Mouse (Mus musculus): ENCODE measurements around the gene Zfp428. TPM values are rescaled to one million over a fixed set of nuclear protein-coding genes. Genes with fewer than 3 reads are reported as not detected.
A peak's percentile ranks its signal among the peaks of the same experiment; 100 is the strongest.
"Not testable (repeated sequence)": the region's sequence is repeated elsewhere in the genome, so short reads cannot be mapped to it uniquely, and the experiment has no call there.

Zfp428 gene
- total RNA-seq, 2 experiments from 2014 or later = 4.3 to 5.9 TPM

- intact Hi-C loops (cut with DNase I) = no loop called here
- no peak for DNase-seq
These were observed 26.5 kb upstream of the Zfp428 start for GRCm38 (mm10) chr7:24480121-24480941.

GRCm38 (mm10) chr7:24480986-24481473 lies 25.8 kb upstream of the Zfp428 start:
- intact Hi-C loops (cut with DNase I) = no loop called here
- DNase-seq = no peak

GRCm38 (mm10) chr7:24481474-24482207 lies 25.2 kb upstream of the Zfp428 start, which contains the start of gene Cadm4:
Cadm4 (plus strand) TSS chr7:24482023.
- intact Hi-C loops (cut with DNase I) = no loop called here

GRCm38 (mm10) chr7:24482208-24483020 lies 24.4 kb upstream of the Zfp428 start:
- intact Hi-C loops (cut with DNase I) = no loop called here
- no peak for DNase-seq

More at GRCm38 (mm10) chr7:24481474-24482207, 25.2 kb upstream of the Zfp428 start, which contains the start of gene Cadm4:
- peak; percentile 66 to 78 for DNase-seq

GRCm38 (mm10) chr7:24483291-24483690 lies 23.5 kb upstream of the Zfp428 start:
- intact Hi-C loops (cut with DNase I) = not testable (repeated sequence)

GRCm38 (mm10) chr7:24485481-24485880 lies 21.3 kb upstream of the Zfp428 start:
- intact Hi-C loops (cut with DNase I) = no loop called here
- DNase-seq = no peak

More at GRCm38 (mm10) chr7:24483291-24483690, 23.5 kb upstream of the Zfp428 start:
- DNase-seq = not testable (repeated sequence)

- intact Hi-C loops (cut with DNase I) = no loop called here
- no peak for DNase-seq
These were observed 20.1 kb upstream of the Zfp428 start for GRCm38 (mm10) chr7:24486654-24487130.

GRCm38 (mm10) chr7:24487403-24487802 lies 19.4 kb upstream of the Zfp428 start:
- intact Hi-C loops (cut with DNase I) = no loop called here
- DNase-seq = no peak

- DNase-seq = no peak
- intact Hi-C loops (cut with DNase I) = no loop called here
These were observed 18.5 kb upstream of the Zfp428 start for GRCm38 (mm10) chr7:24488303-24488702.

- DNase-seq = no peak
- intact Hi-C loops (cut with DNase I) = loop anchor here (10.0 kb wide), 1 partner anchor 385 kb away; the partner anchor contains the start of gene Rps19
These were observed 6.8 kb upstream of the Zfp428 start for GRCm38 (mm10) chr7:24499856-24500577.

- intact Hi-C loops (cut with DNase I) = loop anchor here (10.0 kb wide), 1 partner anchor 384 kb away; the partner anchor contains the start of gene Rps19
- no peak for DNase-seq
These were observed 5.9 kb upstream of the Zfp428 start for GRCm38 (mm10) chr7:24500929-24501328.

- intact Hi-C loops (cut with DNase I) = loop anchor here (10.0 kb wide), 1 partner anchor 383 kb away; the partner anchor contains the start of gene Rps19
- no peak for DNase-seq
These were observed 5.3 kb upstream of the Zfp428 start for GRCm38 (mm10) chr7:24501492-24501891.

- no peak for DNase-seq
- intact Hi-C loops (cut with DNase I) = loop anchor here (10.0 kb wide), 1 partner anchor 381 kb away; the partner anchor contains the start of gene Rps19
These were observed 2.8 kb upstream of the Zfp428 start for GRCm38 (mm10) chr7:24504004-24504403.

GRCm38 (mm10) chr7:24504868-24505267 lies 1.9 kb upstream of the Zfp428 start:
- no peak for DNase-seq
- intact Hi-C loops (cut with DNase I) = loop anchor here (10.0 kb wide), 1 partner anchor 380 kb away; the partner anchor contains the start of gene Rps19

GRCm38 (mm10) chr7:24505447-24506064 lies 1.2 kb upstream of the Zfp428 start:
- intact Hi-C loops (cut with DNase I) = loop anchor here (10.0 kb wide), 1 partner anchor 379 kb away; the partner anchor contains the start of gene Rps19
- DNase-seq = no peak

- intact Hi-C loops (cut with DNase I) = loop anchor here (10.0 kb wide), 1 partner anchor 379 kb away; the partner anchor contains the start of gene Rps19
These were observed 744 bp upstream of the Zfp428 start for GRCm38 (mm10) chr7:24506065-24506459.

GRCm38 (mm10) chr7:24506476-24506837 lies 349 bp upstream of the Zfp428 start:
- intact Hi-C loops (cut with DNase I) = loop anchor here (10.0 kb wide), 1 partner anchor 378 kb away; the partner anchor contains the start of gene Rps19
- peak; percentile 29 to 42 for DNase-seq

More at GRCm38 (mm10) chr7:24506065-24506459, 744 bp upstream of the Zfp428 start:
- no peak for DNase-seq

GRCm38 (mm10) chr7:24507726-24508114 lies 914 bp downstream of the Zfp428 start:
- peak in 1 of 2 experiments; percentile 27 for DNase-seq
- intact Hi-C loops (cut with DNase I) = loop anchor here (10.0 kb wide), 1 partner anchor 377 kb away; the partner anchor contains the start of gene Rps19

Measured in gastrocnemius, postnatal 36 days (tissue).